Mouse (Mus musculus) MEL (cell line): ENCODE results near the gene Gata2. TPM values are rescaled to one million over a fixed set of nuclear protein-coding genes. Genes with fewer than 3 reads are reported as not detected.

Source experiments
- DNase-seq: peaks from one replicate; pipeline ENCODE4 v3.0.0; 2011; ENCODE audit warnings: low read depth, low spot score
- H3K27ac ChIP-seq: 2 replicates; pipeline ENCODE4 v1.5.1; 2012; ENCODE audit warnings: low read depth, mild to moderate bottlenecking, control low read depth, low read length, moderate library complexity; ENCODE audit not compliant: control insufficient read depth
- H3K27me3 ChIP-seq, 2 experiments: fragments of 150-350 bp in 1 of 2; sonication (generic) in 1 of 2; 2 replicates each; pipeline ENCODE4 v1.6.1; 2012; ENCODE audit warnings: low read length in 2 of 2, mild to moderate bottlenecking in 2 of 2, improper control_type of control experiment in 1 of 2, moderate library complexity in 1 of 2; ENCODE audit not compliant: insufficient read depth in 2 of 2, control insufficient read depth in 1 of 2
- H3K36me3 ChIP-seq, 2 experiments: 2 replicates each; pipeline ENCODE4 v1.6.1; 2012 to 2014; ENCODE audit warnings: low read length in 2 of 2, improper control_type of control experiment in 1 of 2, inconsistent platforms in 1 of 2, mild to moderate bottlenecking in 1 of 2; ENCODE audit not compliant: insufficient read depth in 2 of 2, control insufficient read depth in 1 of 2
- H3K4me1 ChIP-seq, 2 experiments: fragments of 150-350 bp in 1 of 2; sonication (generic) in 1 of 2; 2 replicates each; pipeline ENCODE4 v1.6.1; 2012; ENCODE audit warnings: low read length in 2 of 2, improper control_type of control experiment in 1 of 2, mild to moderate bottlenecking in 1 of 2; ENCODE audit not compliant: insufficient read depth in 2 of 2, control insufficient read depth in 1 of 2
- H3K4me3 ChIP-seq, 2 experiments: fragments of 150-350 bp in 1 of 2; sonication (generic) in 1 of 2; 2 replicates each; pipeline ENCODE4 v1.5.1; 2012; ENCODE audit warnings: low read depth in 2 of 2, low read length in 2 of 2, mild to moderate bottlenecking in 2 of 2, moderate library complexity in 2 of 2, control low read depth in 1 of 2, improper control_type of control experiment in 1 of 2; ENCODE audit not compliant: control insufficient read depth in 1 of 2, insufficient read depth in 1 of 2
- H3K79me2 ChIP-seq: 2 replicates; pipeline ENCODE4 v1.6.1; 2012; ENCODE audit warnings: mild to moderate bottlenecking, low read length, moderate library complexity; ENCODE audit not compliant: control insufficient read depth, poor library complexity, insufficient read depth
- H3K9ac ChIP-seq: 2 replicates; pipeline ENCODE4 v1.6.1; 2012; ENCODE audit warnings: low read depth, mild to moderate bottlenecking, control low read depth, low read length, moderate library complexity; ENCODE audit not compliant: control insufficient read depth, poor library complexity, severe bottlenecking
- H3K9me3 ChIP-seq: fragments of 150-350 bp; sonication (generic); replicated peaks from 2 replicates; pipeline ENCODE4 v1.6.1; 2012; ENCODE audit warnings: mild to moderate bottlenecking, low read length, improper control_type of control experiment, moderate library complexity; ENCODE audit not compliant: insufficient read depth
- BHLHE40 ChIP-seq: IDR thresholded peaks from 2 replicates; pipeline ENCODE4 v1.6.1; 2012; ENCODE audit warnings: low read depth, mild to moderate bottlenecking, inconsistent platforms, low read length, improper control_type of control experiment, borderline replicate concordance
- CHD1 ChIP-seq: IDR thresholded peaks from 2 replicates; pipeline ENCODE4 v1.6.1; 2012; ENCODE audit warnings: low read depth, mild to moderate bottlenecking, inconsistent platforms, low read length, improper control_type of control experiment
- CHD2 ChIP-seq: IDR thresholded peaks from 2 replicates; pipeline ENCODE4 v1.6.1; 2011; ENCODE audit warnings: low read length, improper control_type of control experiment
- CTCF ChIP-seq, 3 experiments: IDR thresholded peaks in 2 of 3; conservative IDR thresholded peaks in 1 of 3; 2 replicates each; pipeline ENCODE4 v1.5.1; 2011 to 2012; ENCODE audit warnings: low read length in 3 of 3, low read depth in 2 of 3, mild to moderate bottlenecking in 2 of 3, improper control_type of control experiment in 1 of 3, inconsistent platforms in 1 of 3, mixed read lengths in 1 of 3, moderate library complexity in 1 of 3; ENCODE audit not compliant: control insufficient read depth in 1 of 3, insufficient read depth in 1 of 3, poor library complexity in 1 of 3, severe bottlenecking in 1 of 3
- E2F4 ChIP-seq: IDR thresholded peaks from 2 replicates; pipeline ENCODE4 v1.6.1; 2011; ENCODE audit warnings: low read depth, low read length, improper control_type of control experiment, borderline replicate concordance
- EP300 ChIP-seq, 2 experiments: IDR thresholded peaks; 2 replicates each; pipeline ENCODE4 v1.6.1; 2011; ENCODE audit warnings: improper control_type of control experiment in 2 of 2, low read length in 2 of 2, low read depth in 1 of 2, mild to moderate bottlenecking in 1 of 2
- GABPA ChIP-seq: IDR thresholded peaks from 2 replicates; pipeline ENCODE4 v1.6.1; 2012; ENCODE audit warnings: low read depth, mild to moderate bottlenecking, inconsistent platforms, low read length, improper control_type of control experiment, moderate library complexity
- HCFC1 ChIP-seq: IDR thresholded peaks from 2 replicates; pipeline ENCODE4 v1.6.1; 2012; ENCODE audit warnings: low read depth, mild to moderate bottlenecking, inconsistent platforms, low read length, improper control_type of control experiment, moderate library complexity
- JUND ChIP-seq: IDR thresholded peaks from 2 replicates; pipeline ENCODE4 v1.6.1; 2011; ENCODE audit warnings: low read depth, mild to moderate bottlenecking, improper control_type of control experiment, low read length
- MAZ ChIP-seq: IDR thresholded peaks from 2 replicates; pipeline ENCODE4 v1.6.1; 2012; ENCODE audit warnings: low read depth, mild to moderate bottlenecking, inconsistent platforms, low read length, improper control_type of control experiment
- MEF2A ChIP-seq: IDR thresholded peaks from 2 replicates; pipeline ENCODE4 v1.6.1; 2014; ENCODE audit warnings: low read depth, mild to moderate bottlenecking, inconsistent platforms, low read length, improper control_type of control experiment; ENCODE audit not compliant: poor library complexity, insufficient replicate concordance, severe bottlenecking; ENCODE audit errors: extremely low read depth
- MXI1 ChIP-seq: IDR thresholded peaks from 2 replicates; pipeline ENCODE4 v1.6.1; 2011; ENCODE audit warnings: mild to moderate bottlenecking, low read depth, low read length, improper control_type of control experiment
- MYB ChIP-seq: IDR thresholded peaks from 2 replicates; pipeline ENCODE4 v1.6.1; 2011; ENCODE audit warnings: mild to moderate bottlenecking, low read depth, low read length, improper control_type of control experiment
- MYC ChIP-seq: IDR thresholded peaks from 2 replicates; pipeline ENCODE4 v1.6.1; 2011; ENCODE audit warnings: low read depth, mild to moderate bottlenecking, low read length, improper control_type of control experiment, moderate library complexity
- RCOR1 ChIP-seq: IDR thresholded peaks from 2 replicates; pipeline ENCODE4 v1.6.1; 2012; ENCODE audit warnings: low read depth, mild to moderate bottlenecking, inconsistent platforms, low read length, improper control_type of control experiment
- SIN3A ChIP-seq: IDR thresholded peaks from 2 replicates; pipeline ENCODE4 v1.6.1; 2012; ENCODE audit warnings: low read length, improper control_type of control experiment, inconsistent platforms
- TAL1 ChIP-seq: IDR thresholded peaks from 2 replicates; pipeline ENCODE4 v1.6.1; 2012; ENCODE audit warnings: mild to moderate bottlenecking, inconsistent platforms, low read length, moderate library complexity, mixed read lengths
- TBP ChIP-seq: IDR thresholded peaks from 2 replicates; pipeline ENCODE4 v1.8.0; 2011; ENCODE audit warnings: low read depth, low read length, improper control_type of control experiment
- TCF12 ChIP-seq: IDR thresholded peaks from 2 replicates; pipeline ENCODE4 v1.6.1; 2014; ENCODE audit warnings: low read depth, mild to moderate bottlenecking, inconsistent platforms, low read length, improper control_type of control experiment, moderate library complexity
- UBTF ChIP-seq: IDR thresholded peaks from 2 replicates; pipeline ENCODE4 v1.6.1; 2012; ENCODE audit warnings: low read depth, mild to moderate bottlenecking, inconsistent platforms, low read length, improper control_type of control experiment, moderate library complexity, borderline replicate concordance; ENCODE audit not compliant: insufficient read depth
- USF1 ChIP-seq: IDR thresholded peaks from 2 replicates; pipeline ENCODE4 v1.6.1; 2014; ENCODE audit warnings: low read depth, mild to moderate bottlenecking, inconsistent platforms, low read length, improper control_type of control experiment, moderate library complexity
- ZC3H11A ChIP-seq: IDR thresholded peaks from 2 replicates; pipeline ENCODE4 v1.6.1; 2012; ENCODE audit warnings: low read depth, mild to moderate bottlenecking, inconsistent platforms, low read length, improper control_type of control experiment
- ZKSCAN1 ChIP-seq: IDR thresholded peaks from 2 replicates; pipeline ENCODE4 v1.6.1; 2012; ENCODE audit warnings: low read depth, mild to moderate bottlenecking, inconsistent platforms, low read length, improper control_type of control experiment, moderate library complexity
- ZMIZ1 ChIP-seq: IDR thresholded peaks from 2 replicates; pipeline ENCODE4 v1.6.1; 2012; ENCODE audit warnings: low read depth, mild to moderate bottlenecking, inconsistent platforms, low read length, improper control_type of control experiment, moderate library complexity
- ZNF384 ChIP-seq: IDR thresholded peaks from 2 replicates; pipeline ENCODE4 v1.6.1; 2012; ENCODE audit warnings: low read depth, mild to moderate bottlenecking, inconsistent platforms, low read length, improper control_type of control experiment
- polyA plus RNA-seq, 2 experiments: library from polyadenylated mRNA; stranded (reverse) in 1 of 2; unstranded in 1 of 2; fragments of >175 nt in 1 of 2; fragments of >200 nt in 1 of 2; gene quantifications; 2 replicates each; pipeline versions ENCODE4 v1.2.1 to v1.2.4; 2012; ENCODE audit warnings: low replicate concordance in 2 of 2, low read depth in 1 of 2; ENCODE audit not compliant: insufficient read length in 2 of 2, insufficient read depth in 1 of 2, missing spikeins in 1 of 2
- total RNA-seq: library from RNA; depleted of rRNA; stranded (reverse); fragments of 300-350 nt; gene quantifications from 2 replicates; pipeline ENCODE4 v1.2.3, GENCODE M21; 2012

Gene Gata2
- total and polyA plus RNA-seq, 3 experiments, result 7.7 to 12.4 TPM; not detected in 1

DNA sequence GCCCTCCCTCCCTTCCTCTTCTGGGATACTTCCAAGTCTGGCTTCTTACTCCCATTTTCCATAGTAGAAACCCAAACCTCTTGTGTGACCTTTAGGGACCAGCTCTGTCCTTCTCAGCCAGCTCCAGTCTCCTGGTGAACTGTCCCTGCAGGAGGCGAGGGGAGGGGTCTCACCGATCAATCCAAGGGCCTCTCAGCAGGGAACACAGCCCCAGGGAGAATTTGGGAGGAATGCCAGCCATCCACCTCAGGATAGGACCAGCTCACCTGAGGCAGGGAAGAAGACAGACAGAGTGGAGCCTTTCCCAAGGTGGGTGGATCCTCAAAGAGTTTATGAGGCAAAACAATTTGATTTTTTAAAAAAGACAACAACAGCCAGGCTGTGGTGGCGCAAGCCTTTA, 16.5 kb downstream of the Gata2 start:
- no peak for DNase-seq

GRCm38 (mm10) chr6:88215797-88216196, 22.1 kb downstream of the Gata2 start:
- Histone ChIP-seq H3K4me3 (no peak overlapping the region), H3K79me2 (no peaks in the 10 kb centered on the region), H3K27ac (no peak overlapping the region), H3K36me3 (no peaks in the 10 kb centered on the region), H3K27me3 (no peaks in the 10 kb centered on the region), H3K4me1 (peaks cover 0 to 5% of the 10 kb centered on the region in 2 experiments; a peak in 2 of 4 replicates), H3K9ac (no peak overlapping the region), H3K9me3 (no peaks in the 10 kb centered on the region)
- no peak for TF ChIP-seq MAZ
- no peak for TF ChIP-seq TCF12
- no peak for TF ChIP-seq BHLHE40
- no peak for TF ChIP-seq SIN3A
- no peak for TF ChIP-seq MYB
- TF ChIP-seq UBTF, result no peak
- TF ChIP-seq JUND, result no peak
- no peak for TF ChIP-seq TAL1
- no peak for DNase-seq

More for the DNA sequence above, 16.5 kb downstream of the Gata2 start:
- Histone ChIP-seq H3K36me3 (no peaks in the 10 kb centered on the region), H3K27ac (no peak overlapping the region), H3K9me3 (no peaks in the 10 kb centered on the region), H3K79me2 (no peaks in the 10 kb centered on the region), H3K9ac (no peak overlapping the region), H3K4me3 (no peak overlapping the region), H3K4me1 (peaks cover 0 to 5% of the 10 kb centered on the region in 2 experiments; a peak in 2 of 4 replicates), H3K27me3 (no peaks in the 10 kb centered on the region)
- no peak for TF ChIP-seq EP300 (IDR thresholded peaks at IDR 0.05; ENCODE audit: low read depth in 1 of 2, low read length in 2 of 2)
- TF ChIP-seq ZKSCAN1, result no peak
- no peak for TF ChIP-seq RCOR1
- TF ChIP-seq USF1, result no peak
- TF ChIP-seq TCF12, result no peak

DNA sequence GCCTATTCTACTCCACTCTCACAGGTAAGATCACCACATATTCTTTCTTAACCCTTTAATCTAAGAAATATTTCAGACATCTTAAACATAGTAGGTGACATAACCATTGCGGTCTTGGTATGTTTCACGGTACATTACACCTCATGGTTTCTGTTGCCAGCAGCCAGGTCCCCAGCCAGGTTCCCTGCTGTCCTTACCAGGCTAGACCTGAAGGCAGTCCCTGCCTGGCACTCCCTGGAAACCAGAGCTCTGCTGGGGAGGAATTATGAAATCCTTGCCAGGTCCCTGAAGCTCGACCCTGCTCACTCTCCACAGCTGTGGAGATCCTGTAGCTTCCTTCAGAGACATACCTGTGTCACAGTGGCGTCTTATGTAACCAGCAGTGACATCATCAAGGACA, 22.5 kb downstream of the Gata2 start:
- Histone ChIP-seq H3K9me3 (no peaks in the 10 kb centered on the region), H3K4me3 (no peak overlapping the region), H3K27ac (no peak overlapping the region), H3K36me3 (no peaks in the 10 kb centered on the region), H3K27me3 (no peaks in the 10 kb centered on the region), H3K79me2 (no peaks in the 10 kb centered on the region), H3K4me1 (peaks cover 0 to 5% of the 10 kb centered on the region in 2 experiments; a peak in 2 of 4 replicates), H3K9ac (no peak overlapping the region)
- DNase-seq, result no peak
- TF ChIP-seq MEF2A (no peak), TCF12 (no peak), SIN3A (no peak), CHD1 (no peak), HCFC1 (no peak), ZMIZ1 (no peak), ZC3H11A (no peak), MYC (no peak), MXI1 (no peak), CHD2 (no peak), TBP (no peak), E2F4 (no peak), RCOR1 (no peak), GABPA (no peak), CTCF (IDR thresholded peaks at IDR 0.05 in 2 of 3, conservative IDR thresholded peaks at IDR 0.05 in 1 of 3; ENCODE audit: control insufficient read depth in 1 of 3, insufficient read depth in 1 of 3, low read depth in 2 of 3, low read length in 3 of 3, poor library complexity in 1 of 3, severe bottlenecking in 1 of 3) (no peak), ZNF384 (no peak), MAZ (no peak)
